Mouse (Mus musculus) urinary bladder, postnatal 0 days (tissue): Measurements from ENCODE around the gene Akr1b3. TPM values are rescaled to one million over a fixed set of nuclear protein-coding genes. Genes with fewer than 3 reads are reported as not detected.

ENCODE experiments used
- polyA plus RNA-seq: library from polyadenylated mRNA; unstranded; fragments of >200 nt; fragmentation: Nextera tagmentation; extraction: Ambion mirVana; gene quantifications from 2 replicates; pipeline ENCODE4 v1.2.1, GENCODE M21; 2015

Gene Akr1b3
- 219 and 239 TPM in 2 replicates for polyA plus RNA-seq

DNA sequence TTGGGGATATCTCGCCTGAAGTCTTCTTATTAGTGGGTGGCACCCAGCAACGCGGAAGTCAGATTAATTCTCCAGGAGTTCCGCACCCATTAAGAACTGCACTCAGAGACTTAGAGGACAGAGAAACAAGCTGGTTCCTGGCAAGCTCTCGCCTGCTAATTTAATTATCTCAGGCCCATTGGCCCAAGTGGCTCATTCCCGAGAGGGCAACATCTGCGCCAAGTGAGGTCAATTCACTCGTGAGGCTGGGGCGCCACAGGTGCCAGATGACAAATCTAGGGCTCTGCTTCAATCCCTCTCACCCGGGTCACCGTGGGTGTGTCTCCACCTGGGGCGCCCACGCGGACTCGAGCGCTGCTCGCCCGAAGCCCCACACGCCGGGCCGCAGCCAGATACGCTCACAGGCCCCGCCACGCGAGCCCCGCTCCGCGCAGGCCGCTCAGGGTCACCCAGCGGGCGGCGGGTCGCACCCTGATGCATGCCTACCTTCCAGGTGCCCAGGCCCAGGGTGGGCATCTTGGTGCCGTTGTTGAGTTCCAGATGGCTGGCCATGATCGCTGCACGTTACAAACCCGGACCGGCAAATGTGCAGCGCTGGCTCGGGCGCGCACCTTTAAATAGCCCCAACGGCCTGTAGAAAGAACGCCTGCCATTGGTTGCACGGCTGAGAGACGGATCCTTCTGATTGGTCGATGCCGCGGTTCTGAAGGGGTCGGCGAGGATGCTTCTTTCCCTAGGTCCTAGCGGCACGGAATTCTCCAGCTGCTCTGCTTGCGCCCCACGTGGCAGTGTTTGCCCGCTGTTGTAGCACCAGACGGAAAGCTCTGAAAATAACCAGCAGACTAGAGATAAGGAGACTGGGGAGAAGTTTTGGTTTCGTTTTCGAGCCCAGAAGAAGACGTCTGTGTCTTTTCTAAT is at the start of gene Akr1b3:
Akr1b3 (minus strand) TSS at position 625 of the 918 bp plus-strand sequence.

DNA sequence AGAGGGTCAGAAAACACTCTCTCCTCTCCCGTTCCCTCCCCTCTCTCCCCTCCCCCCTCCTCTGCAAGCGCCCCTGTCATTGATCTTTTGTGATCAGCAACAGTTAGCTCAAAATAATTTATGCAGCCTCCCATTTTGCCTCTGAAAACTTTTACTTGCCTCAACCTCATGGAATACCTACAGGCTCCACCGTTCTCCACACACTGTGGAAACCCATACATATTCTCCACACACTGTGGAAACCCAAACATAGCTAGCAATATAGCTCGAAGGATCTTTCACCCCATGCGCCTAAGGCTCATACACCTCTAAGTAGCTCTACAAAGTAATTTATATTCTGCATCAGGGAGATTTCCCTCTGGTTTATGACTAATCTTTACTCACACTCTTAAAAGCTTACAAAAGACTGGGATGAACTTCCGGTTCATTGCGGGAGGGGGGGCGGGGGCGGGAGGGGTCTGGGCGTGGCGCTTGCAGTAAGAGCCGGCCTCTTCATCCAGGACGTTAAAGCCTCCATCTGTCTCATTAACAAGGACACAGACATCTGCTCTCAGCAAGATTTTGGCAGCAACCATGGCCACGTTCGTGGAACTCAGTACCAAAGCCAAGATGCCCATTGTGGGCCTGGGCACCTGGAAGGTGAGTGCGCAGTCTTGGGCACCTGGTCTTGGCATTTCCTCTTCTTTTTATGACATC is 36.5 kb upstream of the Akr1b3 start, which contains the start of gene Akr1b8:
Akr1b8 (plus strand) TSS at position 462 of the 696 bp plus-strand sequence.

Other genes with a start within 250 kb of the Akr1b3 start
- gene Slc35b4, start 140.4 kb downstream of the Akr1b3 start, polyA plus RNA-seq = 42.0 and 44.6 TPM in 2 replicates
- gene Akr1b8, start 36.6 kb upstream of the Akr1b3 start, polyA plus RNA-seq = 12.3 and 15.1 TPM in 2 replicates
- gene Akr1b10, start 66.7 kb upstream of the Akr1b3 start, polyA plus RNA-seq = 31.2 and 35.6 TPM in 2 replicates
- 0.71 and 0.73 TPM in 2 replicates for gene Akr1b7, start 94.9 kb upstream of the Akr1b3 start, polyA plus RNA-seq
- gene Bpgm, start 158.7 kb upstream of the Akr1b3 start, polyA plus RNA-seq = 39.5 and 65.8 TPM in 2 replicates